Mouse (Mus musculus) brain, embryonic 18.5 days (tissue): ENCODE results near the gene Stk10.

Experiments
- DNase-seq: peaks from one replicate; pipeline ENCODE4 v3.0.0-alpha.2; 2012; ENCODE audit warnings: low read depth, low spot score

The Stk10 gene

DNA sequence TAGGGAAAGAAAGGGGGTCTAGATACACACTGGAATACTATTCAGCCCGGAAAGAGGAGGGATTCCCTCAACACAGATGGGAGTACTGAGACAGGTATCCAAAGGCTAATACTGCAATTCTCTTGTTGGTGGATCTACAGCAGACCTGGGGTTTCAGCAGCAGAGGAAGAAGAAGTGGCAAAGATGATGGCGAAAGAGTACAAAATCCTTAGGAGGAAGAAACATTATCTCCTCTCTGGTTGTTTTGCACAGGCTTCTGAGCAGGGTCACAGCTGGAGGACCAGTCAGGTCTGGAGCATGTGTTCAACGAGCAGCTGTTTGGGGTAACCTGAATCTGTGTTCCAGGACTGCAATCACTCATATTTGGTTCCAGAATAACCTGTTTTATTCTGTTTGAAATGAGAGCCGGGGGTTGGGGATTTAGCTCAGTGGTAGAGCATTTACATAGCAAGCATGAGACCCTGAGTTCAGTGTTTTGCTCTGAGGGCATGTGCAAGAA is 96.7 kb downstream of the Stk10 start:
- DNase-seq = no peak

- no peak for DNase-seq
These were observed 99.6 kb downstream of the Stk10 start for GRCm38 (mm10) chr11:32632671-32633070.

DNA sequence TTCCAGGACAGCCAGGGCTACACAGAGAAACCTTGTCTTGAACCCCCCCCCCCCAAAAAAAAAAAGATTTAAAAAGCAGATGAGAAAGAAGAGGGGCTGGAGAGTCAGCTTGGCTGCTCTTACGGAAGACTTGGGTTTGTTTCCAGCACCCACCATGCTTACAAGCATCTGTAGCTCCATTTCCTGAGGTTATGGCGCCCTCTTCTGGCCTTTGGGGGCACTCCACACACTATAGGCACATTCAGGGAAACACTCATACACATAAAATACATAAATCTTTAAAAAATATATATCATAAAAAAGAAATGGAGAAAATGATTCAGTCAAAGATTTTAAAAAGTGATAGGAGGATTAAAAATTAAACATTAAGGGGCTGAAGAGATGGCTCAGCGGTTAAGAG is 100.4 kb downstream of the Stk10 start:
- no peak for DNase-seq

DNA sequence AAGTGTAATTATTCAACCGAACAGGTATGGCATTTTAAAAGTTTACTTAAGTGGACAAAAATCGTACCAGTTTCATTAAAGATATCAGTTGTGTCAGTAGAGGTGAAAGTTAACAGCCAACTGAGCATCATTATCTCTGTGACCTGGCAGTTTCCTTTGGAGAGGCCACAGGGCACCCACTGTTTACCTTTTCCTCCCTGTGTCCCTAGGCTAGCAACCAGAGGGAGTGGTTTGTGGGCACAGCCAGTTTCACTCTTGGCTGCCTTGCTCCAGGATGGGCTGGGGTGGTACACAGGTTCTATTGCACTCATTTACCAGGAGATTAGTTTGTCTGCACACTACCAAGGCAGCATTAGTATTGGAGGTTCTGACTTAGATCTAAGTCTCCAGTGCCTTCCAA is 101.0 kb downstream of the Stk10 start:
- DNase-seq = no peak

- no peak for DNase-seq
These were observed 101.7 kb downstream of the Stk10 start for GRCm38 (mm10) chr11:32634842-32635241.

GRCm38 (mm10) chr11:32636275-32636674 is 103.2 kb downstream of the Stk10 start:
- no peak for DNase-seq

- no peak for DNase-seq
These were observed 105.6 kb downstream of the Stk10 start for GRCm38 (mm10) chr11:32638521-32639255.

- DNase-seq = no peak
These were observed 107.5 kb downstream of the Stk10 start for GRCm38 (mm10) chr11:32640617-32641016.

DNA sequence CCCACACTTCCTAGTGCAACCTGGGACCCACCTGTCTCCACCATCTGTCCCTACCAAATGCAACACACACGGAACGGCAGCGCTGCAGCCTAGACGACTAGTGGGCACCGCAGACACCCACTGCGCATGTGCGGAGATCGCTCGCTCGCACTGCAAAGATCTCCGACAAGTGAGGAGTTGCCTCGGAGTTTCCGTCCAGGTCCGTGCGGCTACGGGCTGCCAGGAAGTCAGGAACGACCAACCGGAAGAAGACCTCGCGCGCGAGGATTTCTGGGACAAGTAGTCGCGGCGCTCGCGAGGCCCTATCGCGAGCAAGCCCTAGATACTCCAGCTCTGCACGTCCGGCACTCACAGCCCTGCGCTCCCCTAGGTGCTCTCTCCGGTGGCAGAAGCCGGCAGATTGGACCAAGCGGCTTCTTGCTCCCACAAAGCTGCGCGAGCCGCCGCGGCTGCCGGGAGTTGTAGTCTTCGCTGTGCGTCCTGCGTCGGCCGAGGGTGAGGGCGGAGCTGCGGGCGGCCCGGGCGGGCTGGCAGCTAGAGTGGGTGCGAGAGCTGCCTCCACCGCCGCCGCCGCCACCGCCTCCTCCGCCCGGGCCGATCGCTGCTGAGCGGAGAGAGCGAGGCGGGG is 109.3 kb downstream of the Stk10 start, which contains the start of gene Fbxw11:
Gene Fbxw11 (plus strand): TSS at position 476 of the 628 bp plus-strand sequence.
- DNase-seq = peak; percentile 95

DNA sequence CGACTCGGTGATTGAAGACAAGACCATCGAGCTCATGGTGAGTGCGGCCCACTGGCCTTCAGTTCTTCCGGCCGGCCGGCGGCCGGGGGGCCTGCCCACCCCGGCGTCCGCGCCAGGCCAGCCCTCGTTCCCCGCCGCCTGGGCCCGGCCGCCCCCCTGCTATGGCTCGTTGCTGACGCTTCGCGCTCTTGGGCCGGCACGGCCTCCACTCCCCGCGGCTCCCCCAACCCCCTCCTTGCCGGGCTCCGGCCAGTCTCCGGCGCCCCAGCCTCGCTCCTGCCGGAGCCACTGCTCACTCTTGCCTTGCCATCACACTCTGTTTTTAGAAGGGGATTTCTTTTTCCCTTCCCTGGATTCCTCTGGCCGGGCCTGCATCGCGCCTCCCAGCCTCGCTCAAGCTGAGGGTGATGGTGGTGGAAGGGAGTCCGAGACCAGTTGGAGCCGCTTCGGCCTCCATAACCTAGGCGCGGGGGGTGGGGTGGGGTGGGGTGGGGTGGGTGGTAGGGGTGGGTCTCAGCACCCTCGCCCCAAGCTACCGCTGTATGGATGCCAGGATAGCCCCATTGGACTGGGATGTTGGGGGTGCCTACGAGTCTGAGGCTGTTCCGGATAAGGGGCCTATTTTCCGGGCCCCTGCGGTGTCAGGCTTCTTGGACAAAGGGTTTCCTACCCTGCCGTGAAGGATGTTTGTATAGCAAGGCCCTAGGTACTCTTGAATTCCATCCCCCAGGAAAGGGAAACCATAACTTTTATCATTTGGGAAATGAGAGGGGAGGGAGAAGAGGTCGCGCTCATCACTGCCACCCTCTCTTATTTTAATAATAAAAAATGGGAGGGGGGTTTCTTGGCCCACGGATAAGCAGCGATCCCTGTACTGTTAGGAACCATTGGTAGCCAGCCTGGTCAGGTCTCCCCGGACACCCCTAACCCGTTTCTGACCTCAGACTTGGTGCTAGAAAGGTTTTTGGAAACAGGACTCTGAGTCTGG is 110.1 kb downstream of the Stk10 start:
- no peak for DNase-seq

- no peak for DNase-seq
These were observed 110.9 kb downstream of the Stk10 start for GRCm38 (mm10) chr11:32644010-32644409.

DNA sequence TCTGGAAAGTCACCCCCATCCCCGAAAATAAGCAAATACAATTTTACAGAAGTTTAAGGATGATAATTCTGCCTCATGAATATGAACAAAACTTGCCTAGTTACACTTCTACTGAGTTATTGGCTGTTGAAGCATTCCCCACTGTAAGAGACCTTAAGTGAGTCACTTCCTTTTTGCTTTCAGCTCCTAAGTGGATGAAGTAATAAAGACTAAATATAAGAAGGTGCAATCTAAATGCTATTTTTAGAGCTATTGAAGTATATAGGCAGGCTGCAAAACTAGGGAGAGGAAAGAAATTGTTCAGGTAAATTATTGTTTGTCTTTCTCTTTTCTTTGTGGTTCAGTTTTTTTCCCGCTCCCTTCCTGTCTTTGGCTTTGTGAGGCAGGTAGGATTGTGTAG is 114.2 kb downstream of the Stk10 start:
- DNase-seq = no peak

DNA sequence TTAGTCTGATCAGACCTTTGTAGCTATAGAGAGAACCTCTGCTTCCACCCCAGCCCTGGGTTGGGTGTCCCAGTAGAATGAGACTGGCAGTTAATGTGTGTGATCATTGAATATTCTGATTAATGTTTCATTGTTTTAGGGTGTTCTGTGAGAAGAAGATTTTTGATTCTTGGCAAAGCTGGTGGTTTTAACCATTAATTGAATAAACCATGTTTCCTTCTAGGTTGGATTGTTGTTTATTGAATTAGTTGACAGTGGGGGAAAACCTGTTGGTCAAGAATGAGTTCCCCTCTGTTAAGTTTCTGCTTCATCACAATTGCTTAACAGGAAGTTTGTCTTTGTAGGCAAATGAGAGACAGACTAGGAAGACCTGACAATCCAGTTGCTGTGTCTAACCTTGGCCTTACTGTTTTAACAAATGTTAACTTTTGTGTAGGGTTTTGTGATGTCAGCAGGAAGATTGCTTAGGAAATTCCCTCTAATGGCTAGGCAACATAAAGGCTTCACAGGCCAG is 117.2 kb downstream of the Stk10 start:
- no peak for DNase-seq

DNA sequence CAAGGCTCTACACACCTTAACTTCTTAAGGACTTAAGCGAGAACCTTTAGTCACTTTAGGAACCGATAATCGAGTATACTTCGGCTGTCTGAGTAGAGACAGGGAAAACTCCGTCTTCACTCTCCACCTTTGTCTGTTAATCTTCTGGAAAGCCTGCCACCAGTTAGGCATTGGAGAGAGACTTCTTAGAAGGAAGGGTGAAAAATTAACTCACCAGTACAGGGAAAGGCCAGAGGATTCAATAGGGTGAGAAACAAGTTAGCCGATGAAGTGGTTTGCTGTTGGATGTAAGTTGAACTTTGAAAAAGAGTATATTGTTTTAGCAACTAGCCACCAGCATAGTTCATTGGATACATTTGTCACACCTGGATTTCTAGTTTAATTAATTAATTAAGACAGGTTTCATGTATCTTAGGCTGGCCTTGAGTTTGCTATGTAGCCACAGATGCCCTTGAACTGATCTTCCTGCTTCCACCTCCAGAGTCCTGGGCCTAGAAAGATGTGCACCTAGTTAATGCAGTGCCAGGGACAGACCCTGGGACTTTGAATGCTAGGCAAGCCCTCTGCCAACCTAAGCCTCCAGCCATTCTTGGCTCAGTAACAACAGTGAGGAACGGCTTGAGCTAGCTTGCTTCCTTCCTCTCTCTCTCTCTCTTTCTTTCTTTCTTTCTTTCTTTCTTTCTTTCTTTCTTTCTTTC is 117.9 kb downstream of the Stk10 start:
- no peak for DNase-seq

DNA sequence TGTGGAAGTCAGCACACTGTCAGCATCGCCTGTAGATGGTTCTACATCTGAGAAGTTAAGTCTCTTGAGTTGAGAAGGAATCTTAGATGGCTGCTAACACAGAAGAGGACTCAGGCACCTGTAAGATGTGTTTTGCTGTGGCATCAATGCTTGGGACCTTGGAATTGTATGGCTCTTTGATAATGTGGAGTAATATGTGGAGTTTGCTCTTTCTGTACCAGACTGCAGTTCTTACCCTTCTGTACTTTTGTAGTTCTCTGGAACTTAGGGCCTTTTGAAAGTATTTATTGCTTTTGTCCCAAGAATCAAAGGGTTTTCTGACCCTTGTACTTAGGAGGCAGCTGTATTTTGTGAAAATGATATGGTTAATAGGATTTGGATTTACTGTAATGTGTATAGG is 118.6 kb downstream of the Stk10 start:
- no peak for DNase-seq

GRCm38 (mm10) chr11:32662082-32662656 is 129.1 kb downstream of the Stk10 start:
- DNase-seq = no peak

- DNase-seq = no peak
These were observed 132.5 kb downstream of the Stk10 start for GRCm38 (mm10) chr11:32665639-32666038.

DNA sequence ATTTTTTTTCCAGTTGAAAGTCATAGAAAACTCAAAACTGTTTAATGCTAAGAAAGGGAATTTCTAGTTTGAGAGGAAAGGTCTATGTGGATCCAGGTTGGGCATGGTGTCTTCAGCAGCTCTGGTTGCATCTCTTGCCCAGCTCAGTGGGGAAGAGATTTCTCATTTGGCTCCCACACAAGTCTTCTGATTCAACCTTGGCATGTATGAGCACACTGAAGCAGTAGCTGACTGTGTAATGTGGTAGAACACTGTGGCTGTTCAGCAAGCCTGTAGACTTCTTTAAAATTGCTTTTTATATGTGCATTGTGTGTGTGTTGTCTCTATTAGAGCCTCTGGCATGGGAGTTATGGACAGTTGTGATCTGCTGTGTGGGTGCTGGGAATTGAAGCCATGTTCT is 133.9 kb downstream of the Stk10 start:
- no peak for DNase-seq

DNA sequence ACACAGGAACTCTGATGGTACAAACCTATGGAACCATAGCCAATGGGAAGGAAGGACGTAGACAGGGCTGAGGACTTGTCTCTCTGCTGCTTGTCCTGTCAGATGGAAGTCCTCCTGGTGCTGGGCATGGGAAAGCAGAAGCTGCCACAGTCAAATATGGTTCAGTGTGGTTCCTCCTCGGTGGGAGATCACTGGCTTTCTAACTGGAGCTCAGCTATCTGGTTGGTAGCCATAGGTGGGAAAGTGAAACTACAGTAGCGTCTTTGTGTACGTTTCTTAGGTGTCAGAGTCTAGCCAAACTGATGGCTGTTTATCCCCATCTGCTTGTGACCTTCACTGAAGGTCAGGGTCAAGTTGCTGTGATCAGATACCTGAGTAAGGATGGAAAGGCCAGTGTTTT is 138.4 kb downstream of the Stk10 start:
- no peak for DNase-seq
